Mouse (Mus musculus): ENCODE data around the gene Prop1. TPM values are rescaled to one million over a fixed set of nuclear protein-coding genes. Genes with fewer than 3 reads are reported as not detected.

The Prop1 gene
- total RNA-seq, 2 experiments from 2014 or later = not detected

Other genes starting within 250 kb of the Prop1 start
- 10 to 100 TPM; 45.4 to 47.2 TPM for gene Zfp354c, start 126.0 kb downstream of the Prop1 start, total RNA-seq (2021)
- gene Zfp879, start 112.2 kb downstream of the Prop1 start, total RNA-seq (2021) = 1 to 10 TPM; 2.5 to 3.1 TPM
- not detected for gene Grm6, start 103.1 kb downstream of the Prop1 start, total RNA-seq (2021)
- gene Zfp454, start 66.1 kb downstream of the Prop1 start, total RNA-seq (2021) = 1 to 10 TPM; 5.4 to 5.6 TPM
- gene Zfp2, start 37.6 kb downstream of the Prop1 start, total RNA-seq (2021) = 10 to 100 TPM; 23.8 to 25.8 TPM
- 1 to 10 TPM; 6.1 to 8.8 TPM for gene Zfp354b, start 22.1 kb downstream of the Prop1 start, total RNA-seq (2021)
- gene 4933414I15Rik, start 10.0 kb downstream of the Prop1 start, total RNA-seq (2021) = not detected
- not detected for gene Olfr1378, start 12.8 kb upstream of the Prop1 start, total RNA-seq (2021)
- gene Olfr1377, start 28.2 kb upstream of the Prop1 start, total RNA-seq (2021) = not detected
- gene Olfr51, start 49.8 kb upstream of the Prop1 start, total RNA-seq (2021) = not detected
- gene Olfr54, start 60.5 kb upstream of the Prop1 start, total RNA-seq (2021) = not detected
- gene Olfr1375, start 94.3 kb upstream of the Prop1 start, total RNA-seq (2021) = not detected
- 1 to 10 TPM; 6.5 to 7.7 TPM for gene Zfp354a, start 105.5 kb upstream of the Prop1 start, total RNA-seq (2021)